Mouse (Mus musculus): Measurements from ENCODE around the gene Rhbdf1. TPM values are rescaled to one million over a fixed set of nuclear protein-coding genes. Genes with fewer than 3 reads are reported as not detected.

The Rhbdf1 gene
- total RNA-seq, 2 experiments from 2014 or later, result 5.0 TPM; not detected in 1

GRCm38 (mm10) chr11:32195867-32196540 is 26.1 kb downstream of the Rhbdf1 start:
- no peak for ATAC-seq (replicated peaks; ENCODE audit: low FRiP score, poor library complexity, severe bottlenecking)

GRCm38 (mm10) chr11:32194626-32195025 is 27.5 kb downstream of the Rhbdf1 start:
- no peak for ATAC-seq (replicated peaks; ENCODE audit: low FRiP score, poor library complexity, severe bottlenecking)

GRCm38 (mm10) chr11:32194086-32194485 is 28.0 kb downstream of the Rhbdf1 start:
- ATAC-seq (replicated peaks; ENCODE audit: low FRiP score, poor library complexity, severe bottlenecking), result no peak

GRCm38 (mm10) chr11:32193156-32193555 is 28.9 kb downstream of the Rhbdf1 start:
- ATAC-seq (replicated peaks; ENCODE audit: low FRiP score, poor library complexity, severe bottlenecking), result no peak

- no peak for ATAC-seq (replicated peaks; ENCODE audit: low FRiP score, poor library complexity, severe bottlenecking)
Observed at GRCm38 (mm10) chr11:32190603-32191110, 31.4 kb downstream of the Rhbdf1 start.

- ATAC-seq (replicated peaks; ENCODE audit: low FRiP score, poor library complexity, severe bottlenecking), result no peak
Observed at GRCm38 (mm10) chr11:32190119-32190518, 32.0 kb downstream of the Rhbdf1 start.

GRCm38 (mm10) chr11:32189434-32189833 is 32.7 kb downstream of the Rhbdf1 start:
- no peak for ATAC-seq (replicated peaks; ENCODE audit: low FRiP score, poor library complexity, severe bottlenecking)

GRCm38 (mm10) chr11:32188881-32189280 is 33.2 kb downstream of the Rhbdf1 start:
- no peak for ATAC-seq (replicated peaks; ENCODE audit: low FRiP score, poor library complexity, severe bottlenecking)

GRCm38 (mm10) chr11:32187256-32187655 is 34.8 kb downstream of the Rhbdf1 start:
- ATAC-seq (replicated peaks; ENCODE audit: low FRiP score, poor library complexity, severe bottlenecking), result no peak

- no peak for ATAC-seq (replicated peaks; ENCODE audit: low FRiP score, poor library complexity, severe bottlenecking)
Observed at GRCm38 (mm10) chr11:32186031-32186430, 36.1 kb downstream of the Rhbdf1 start.

- ATAC-seq (replicated peaks; ENCODE audit: low FRiP score, poor library complexity, severe bottlenecking), result no peak
Observed at GRCm38 (mm10) chr11:32184469-32184868, 37.6 kb downstream of the Rhbdf1 start.

- peak; percentile 70; the same call in 1 of the 2 replicates for ATAC-seq (replicated peaks; ENCODE audit: low FRiP score, poor library complexity, severe bottlenecking)
Observed at GRCm38 (mm10) chr11:32181973-32182868, 39.9 kb downstream of the Rhbdf1 start.

GRCm38 (mm10) chr11:32181246-32181645 is 40.9 kb downstream of the Rhbdf1 start:
- ATAC-seq (replicated peaks; ENCODE audit: low FRiP score, poor library complexity, severe bottlenecking), result no peak

GRCm38 (mm10) chr11:32178506-32178905 is 43.6 kb downstream of the Rhbdf1 start:
- ATAC-seq (replicated peaks; ENCODE audit: low FRiP score, poor library complexity, severe bottlenecking), result no peak

- no peak for ATAC-seq (replicated peaks; ENCODE audit: low FRiP score, poor library complexity, severe bottlenecking)
Observed at GRCm38 (mm10) chr11:32166683-32167082, 55.4 kb downstream of the Rhbdf1 start.

- ATAC-seq (replicated peaks; ENCODE audit: low FRiP score, poor library complexity, severe bottlenecking), result peak; percentile 75; the same call in 1 of the 2 replicates
Observed at GRCm38 (mm10) chr11:32161922-32162804, 59.9 kb downstream of the Rhbdf1 start.

- no peak for ATAC-seq (replicated peaks; ENCODE audit: low FRiP score, poor library complexity, severe bottlenecking)
Observed at GRCm38 (mm10) chr11:32161500-32161899, 60.6 kb downstream of the Rhbdf1 start.

GRCm38 (mm10) chr11:32160341-32160740 is 61.8 kb downstream of the Rhbdf1 start:
- no peak for ATAC-seq (replicated peaks; ENCODE audit: low FRiP score, poor library complexity, severe bottlenecking)

Measured in erythroid progenitor cell, adult 5-6 weeks (primary cell).